Mouse (Mus musculus) A20 (cell line): ENCODE measurements around the gene Krt13.

Experiments used
- DNase-seq: peaks from one replicate; pipeline ENCODE4 v3.0.0-alpha.2; 2011; ENCODE audit warnings: low read depth, low spot score

Gene Krt13

DNA sequence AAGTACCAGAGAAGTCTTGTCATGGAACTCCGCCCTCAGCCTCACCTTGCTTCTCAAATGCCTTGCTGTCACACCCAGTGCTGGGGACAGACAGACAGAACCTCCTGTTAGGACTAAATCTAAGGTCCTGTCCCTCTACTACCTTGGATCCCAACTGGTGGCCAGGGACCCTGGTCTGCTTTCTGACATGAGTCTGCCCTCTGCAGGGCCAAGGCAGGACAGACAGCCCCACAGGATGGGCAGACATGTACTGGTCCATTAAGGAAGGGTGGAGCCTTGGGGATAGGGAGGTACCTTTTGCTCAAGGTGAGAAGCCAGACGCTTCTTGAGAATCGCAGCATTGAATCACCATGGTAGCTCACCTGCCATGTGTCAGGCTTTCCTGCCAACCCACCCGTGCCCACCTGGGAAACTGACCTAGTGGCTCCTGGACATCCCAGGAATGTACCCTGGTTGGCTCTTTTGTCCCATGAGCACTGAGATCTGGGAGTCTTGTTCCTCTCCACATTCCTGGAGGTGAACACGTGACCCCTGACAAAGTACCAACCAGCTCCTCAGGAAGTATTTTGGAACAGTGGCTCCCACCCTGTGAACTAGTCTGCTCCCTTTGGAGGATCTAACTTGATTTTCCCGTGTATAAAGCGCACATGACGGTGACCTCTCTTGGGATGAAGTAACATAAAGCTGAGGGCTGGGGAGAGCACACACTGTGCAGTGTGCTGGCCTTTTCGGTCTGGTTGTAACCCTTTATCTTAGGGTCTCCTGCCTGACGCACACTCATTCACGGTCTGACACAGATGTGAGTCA lies 8.2 kb downstream of the Krt13 start:
- DNase-seq, result no peak

DNA sequence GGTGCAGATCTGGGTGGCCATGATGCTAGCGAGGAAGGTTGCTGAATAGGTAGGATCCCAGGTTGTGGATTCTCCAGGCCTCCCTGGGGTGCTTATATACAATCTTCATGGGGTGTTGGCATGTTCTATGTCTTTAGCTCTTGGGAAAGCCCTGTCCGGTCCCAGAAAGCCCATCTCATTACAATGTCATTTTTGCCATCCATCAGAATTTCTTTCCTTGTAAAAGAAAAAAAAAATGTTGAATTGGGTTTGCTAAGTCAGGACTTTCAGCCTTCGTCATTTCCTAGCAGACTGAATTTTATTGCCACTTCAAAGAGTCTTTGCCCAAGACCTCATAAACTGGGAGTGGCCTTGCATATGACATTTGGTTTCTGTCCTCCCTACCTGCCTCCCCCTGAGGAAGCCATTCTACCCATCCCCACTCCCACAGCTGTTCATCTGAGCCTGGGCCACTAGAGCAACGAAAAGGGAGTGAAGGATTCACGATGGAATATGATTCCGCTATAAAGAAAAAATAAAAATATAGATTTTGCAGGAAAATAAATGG lies 15.7 kb downstream of the Krt13 start, which contains the start of gene Krt36:
TSS of gene Krt36 (minus strand) at position 51 of the 547 bp plus-strand sequence.
- no peak for DNase-seq

DNA sequence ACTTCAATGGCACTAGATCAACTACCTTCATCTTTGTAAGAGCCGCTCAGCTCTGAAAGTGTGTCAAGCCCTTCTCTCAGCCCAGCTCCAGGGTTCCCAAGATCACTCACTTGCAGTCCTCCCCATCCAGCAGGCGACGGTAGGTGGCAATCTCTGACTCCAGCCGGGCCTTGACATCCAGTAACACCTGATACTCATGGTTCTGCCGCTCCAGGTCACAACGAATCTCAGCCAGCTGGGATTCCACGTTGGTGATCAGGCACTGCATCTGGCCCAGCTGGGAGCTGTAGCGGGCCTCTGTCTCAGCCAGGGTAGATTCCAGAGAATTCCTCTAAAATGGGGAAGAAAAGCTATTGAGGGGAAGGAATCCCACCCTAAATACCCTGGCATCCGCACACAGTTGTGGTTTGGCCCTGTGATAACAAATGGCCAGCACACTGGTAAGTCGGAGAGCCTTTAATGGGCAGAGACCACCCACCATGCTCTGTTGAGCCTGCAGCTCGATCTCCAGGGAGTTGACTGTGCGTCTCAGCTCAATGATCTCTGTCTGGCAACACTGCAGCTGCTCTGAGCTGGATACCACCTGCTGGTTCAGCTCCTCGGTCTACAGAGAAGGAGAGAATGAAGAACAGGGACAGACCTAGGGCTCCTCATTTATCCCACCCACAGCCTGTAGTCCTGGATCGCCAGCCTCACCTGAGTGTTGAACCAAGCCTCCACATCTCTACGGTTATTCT lies 18.5 kb downstream of the Krt13 start:
- no peak for DNase-seq

DNA sequence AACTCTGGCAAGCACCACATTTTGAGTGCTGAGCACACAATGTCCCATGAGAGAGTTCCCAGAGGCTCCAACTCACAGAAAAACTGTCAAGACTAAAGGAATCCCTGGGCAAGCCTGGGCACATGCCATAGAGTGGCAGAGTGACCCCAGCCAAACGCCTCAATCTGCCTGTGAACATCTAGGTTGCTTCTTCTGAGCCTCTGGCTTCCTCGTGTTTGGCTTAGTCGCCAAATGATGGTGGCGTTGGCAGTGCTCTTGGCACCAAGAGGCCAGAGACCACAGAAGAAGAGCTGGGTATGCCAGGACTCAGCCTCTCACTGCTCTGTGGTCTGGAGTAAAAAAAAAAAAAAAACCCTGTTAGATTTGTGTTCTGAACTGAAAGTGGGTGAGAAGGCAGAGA lies 21.0 kb downstream of the Krt13 start:
- no peak for DNase-seq

DNA sequence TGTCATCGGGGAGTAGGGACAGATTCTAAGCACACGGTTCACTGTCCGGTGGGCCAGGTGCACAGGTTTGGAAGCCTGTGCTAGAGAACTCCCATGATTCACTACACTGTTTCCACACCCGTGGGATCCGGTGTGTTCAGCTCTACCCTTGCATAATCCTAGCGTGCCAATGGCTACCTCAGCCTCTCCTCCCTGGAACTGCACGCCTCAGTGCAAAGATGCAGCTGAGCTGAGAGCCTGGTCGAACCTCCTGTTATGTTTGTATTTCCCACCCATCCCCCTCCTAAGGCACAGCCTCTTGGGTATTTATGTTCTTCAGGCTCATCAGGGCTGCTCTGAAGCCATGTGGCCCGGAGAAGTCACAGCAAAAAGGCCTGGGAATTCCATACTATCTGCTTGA lies 23.5 kb downstream of the Krt13 start:
- no peak for DNase-seq

DNA sequence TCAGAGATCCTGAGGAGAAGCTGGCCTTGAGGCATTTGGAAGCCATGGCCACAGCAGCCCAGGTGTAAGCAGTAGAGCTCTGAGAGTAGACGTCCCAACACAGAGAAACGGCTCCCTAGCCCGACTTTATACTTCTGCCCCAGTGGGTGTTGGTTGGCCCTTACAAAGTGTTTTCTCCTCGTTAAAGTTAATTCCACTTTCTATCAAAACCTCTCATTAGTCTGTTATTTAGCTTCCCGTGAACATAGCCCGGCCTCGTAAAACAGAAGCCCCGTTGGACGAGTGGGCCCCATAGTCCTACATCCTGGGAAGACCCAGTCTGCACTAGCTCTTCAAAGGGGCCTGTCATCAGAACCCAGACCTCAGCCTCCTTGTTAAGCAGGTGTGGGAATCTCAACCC lies 25.2 kb downstream of the Krt13 start, which contains the start of gene Krt35:
TSS of gene Krt35 (minus strand) at position 101 of the 400 bp plus-strand sequence.
- no peak for DNase-seq

DNA sequence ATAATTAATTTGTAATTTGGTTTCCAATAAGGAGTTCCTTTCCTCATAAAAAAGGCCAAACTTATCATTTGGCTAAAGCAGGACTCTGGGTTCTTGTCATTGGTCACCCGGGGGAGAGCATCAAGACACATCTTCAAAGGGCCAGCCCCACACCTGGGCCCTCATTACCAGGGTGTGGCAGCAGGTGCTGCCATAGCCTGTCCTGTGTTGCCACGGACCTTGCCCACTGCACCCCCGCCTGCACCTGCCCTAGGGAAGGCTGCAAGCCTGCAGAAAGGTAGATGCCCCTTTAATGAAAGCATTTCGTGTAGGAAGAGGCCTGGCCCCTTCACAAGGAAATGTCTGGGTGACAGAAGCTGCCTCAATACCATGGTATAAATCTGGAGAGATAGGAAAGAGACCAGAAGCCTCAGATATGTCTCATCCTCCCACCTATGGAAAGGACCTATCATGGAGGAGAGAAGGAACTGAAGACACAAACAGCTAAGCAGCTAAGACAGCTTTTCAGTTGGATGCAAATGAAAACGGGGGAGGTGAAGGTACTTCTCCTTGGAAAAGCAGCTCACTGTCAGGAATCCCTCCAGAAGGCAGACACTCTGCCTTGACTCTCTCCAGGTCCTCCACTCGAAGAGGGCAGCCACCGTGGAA lies 32.9 kb downstream of the Krt13 start:
- no peak for DNase-seq

DNA sequence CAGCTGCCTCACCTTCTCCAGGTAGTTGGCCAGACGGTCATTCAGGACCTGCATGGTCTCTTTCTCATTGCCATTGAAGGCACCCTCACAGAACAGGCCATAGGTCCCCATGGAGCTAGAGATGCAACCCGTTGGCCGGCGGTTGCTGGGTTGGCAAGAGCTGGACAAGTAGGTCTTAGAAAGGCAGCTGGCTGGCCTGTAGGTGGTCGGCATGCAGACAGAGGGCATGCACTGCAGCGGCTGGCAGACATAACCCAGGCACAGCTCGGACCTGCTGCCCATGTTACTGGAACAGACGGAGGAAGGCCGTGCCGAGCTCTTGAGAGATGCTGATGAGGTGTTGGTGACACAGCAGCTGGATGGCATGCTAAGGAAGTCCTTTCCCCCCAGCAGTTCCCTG lies 33.5 kb downstream of the Krt13 start, which contains the start of gene Krt32:
TSS of gene Krt32 (minus strand) at position 366 of the 400 bp plus-strand sequence.
- DNase-seq, result no peak

DNA sequence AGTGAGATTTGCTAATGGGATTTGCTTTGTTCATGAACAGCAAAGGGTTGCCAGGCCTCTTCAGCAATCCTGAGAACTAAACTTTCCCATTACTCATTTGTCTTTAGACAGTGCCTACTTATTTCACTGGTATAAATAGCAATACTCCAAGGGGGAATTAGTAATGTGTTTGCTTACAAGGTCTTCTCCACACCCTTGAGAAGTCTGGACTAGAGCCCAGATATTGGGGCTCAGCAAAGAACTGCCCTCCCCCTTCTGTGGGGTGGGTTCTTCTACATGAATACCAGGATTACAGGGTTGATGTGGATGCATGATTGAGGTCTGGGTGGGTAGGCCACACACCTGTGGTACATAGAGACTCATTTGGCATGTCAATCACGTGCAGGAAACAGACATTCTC lies 47.5 kb downstream of the Krt13 start:
- DNase-seq, result no peak
